Mouse (Mus musculus) spleen, postnatal 4 days (tissue): ENCODE results near the gene Glrb.

Experiments
- DNase-seq, 2 experiments: peaks; one replicate each; pipeline ENCODE4 v3.0.0; 2022; ENCODE audit warnings: low spot score in 2 of 2

Gene Glrb

DNA sequence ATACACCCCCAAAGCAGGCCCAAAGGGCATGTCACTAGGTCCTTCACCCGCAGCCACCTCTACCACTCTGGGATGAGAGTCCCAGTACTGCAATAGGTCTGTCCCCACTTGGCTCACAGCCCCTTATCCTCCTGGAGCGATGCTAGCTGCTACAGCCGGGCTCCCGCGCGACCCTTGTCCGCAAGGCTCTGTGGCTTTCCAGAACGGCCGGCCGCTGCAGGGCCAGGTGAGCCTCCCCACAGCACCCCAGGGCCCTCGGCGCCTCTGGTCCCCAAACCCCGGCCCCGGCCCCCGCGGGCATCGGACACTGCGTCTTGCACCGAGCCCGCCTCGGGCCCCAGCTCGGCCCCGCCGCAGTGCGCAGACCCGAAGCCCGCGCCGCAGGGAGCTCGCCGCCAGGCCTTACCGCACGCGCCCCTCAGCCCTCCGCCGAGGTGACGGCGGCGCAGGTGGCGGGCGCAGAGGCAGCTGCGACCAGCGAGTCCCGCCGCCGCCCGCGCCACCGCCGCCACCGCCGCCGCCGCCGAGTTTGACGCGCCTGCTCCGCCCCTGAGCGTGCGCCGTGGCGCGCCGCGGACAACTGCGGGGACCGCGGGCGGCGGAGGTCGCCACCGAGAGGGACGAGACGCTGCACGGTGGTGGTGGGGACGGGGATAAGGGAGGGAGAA, at the start of gene Glrb:
Gene Glrb, minus strand, starts transcription at position 550 of the 668 bp plus-strand sequence.
- DNase-seq = peak in 1 of 2 experiments; percentile 59

DNA sequence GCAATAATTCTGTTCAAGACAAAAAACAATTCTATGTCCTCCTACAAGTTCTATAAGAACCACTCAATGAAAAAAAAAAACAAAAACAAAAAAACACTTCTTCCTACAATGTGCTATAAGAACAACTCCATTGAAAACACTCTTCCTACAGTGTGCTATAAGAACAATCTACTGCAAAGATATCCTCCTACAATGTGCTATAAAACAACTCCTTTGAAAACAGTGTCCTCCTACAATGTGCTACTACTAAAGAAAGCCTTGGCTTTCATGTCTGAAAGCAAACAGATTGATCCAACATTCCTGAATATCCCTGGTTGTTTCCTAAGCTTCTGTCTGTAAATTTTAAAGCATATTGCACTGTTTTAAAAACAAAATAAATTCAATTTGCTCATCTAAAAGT, 46.5 kb upstream of the Glrb start:
- no peak for DNase-seq

DNA sequence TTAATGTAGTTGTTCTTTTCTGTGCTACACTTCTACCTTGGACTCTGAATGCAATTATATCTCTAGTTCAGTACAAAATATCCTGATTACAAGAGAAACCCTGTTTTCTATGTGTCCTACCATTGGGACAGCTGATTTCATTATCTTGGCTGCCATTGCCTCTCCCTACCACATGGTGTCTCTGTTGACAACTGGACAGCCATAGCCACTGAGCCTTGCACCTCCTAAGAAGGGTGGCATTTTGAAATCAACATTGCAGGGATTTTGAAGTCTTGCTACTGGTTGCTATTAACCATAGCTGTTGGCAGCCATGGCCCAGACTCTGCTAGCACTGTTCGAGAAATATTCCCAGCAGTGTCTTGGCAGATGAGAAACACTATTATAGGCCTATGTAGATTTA, 45.1 kb upstream of the Glrb start:
- DNase-seq = no peak

DNA sequence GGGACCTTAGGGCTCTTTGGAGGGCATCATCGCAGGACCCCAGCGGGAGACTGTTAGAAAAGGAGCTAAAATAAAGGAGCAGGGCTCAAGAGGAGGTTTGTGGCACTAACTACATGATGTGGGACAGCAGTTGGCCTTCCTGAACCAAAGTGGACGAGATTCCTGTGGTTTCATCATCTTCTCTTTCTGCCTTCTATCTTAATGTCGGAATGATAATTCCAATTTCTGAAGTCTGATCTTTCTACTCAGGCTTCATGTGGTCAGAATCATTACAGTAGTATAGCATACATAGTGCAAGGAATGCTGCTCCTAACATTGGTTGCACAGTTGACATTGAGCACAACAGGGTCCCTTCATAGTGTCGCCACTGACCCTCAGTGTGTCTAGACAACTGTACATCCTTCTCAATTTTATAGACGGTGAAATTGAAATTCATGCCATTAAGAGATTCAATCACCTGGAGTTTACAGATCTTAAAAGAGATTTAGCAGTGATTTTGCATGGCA, 372 bp upstream of the Glrb start:
- DNase-seq = no peak

DNA sequence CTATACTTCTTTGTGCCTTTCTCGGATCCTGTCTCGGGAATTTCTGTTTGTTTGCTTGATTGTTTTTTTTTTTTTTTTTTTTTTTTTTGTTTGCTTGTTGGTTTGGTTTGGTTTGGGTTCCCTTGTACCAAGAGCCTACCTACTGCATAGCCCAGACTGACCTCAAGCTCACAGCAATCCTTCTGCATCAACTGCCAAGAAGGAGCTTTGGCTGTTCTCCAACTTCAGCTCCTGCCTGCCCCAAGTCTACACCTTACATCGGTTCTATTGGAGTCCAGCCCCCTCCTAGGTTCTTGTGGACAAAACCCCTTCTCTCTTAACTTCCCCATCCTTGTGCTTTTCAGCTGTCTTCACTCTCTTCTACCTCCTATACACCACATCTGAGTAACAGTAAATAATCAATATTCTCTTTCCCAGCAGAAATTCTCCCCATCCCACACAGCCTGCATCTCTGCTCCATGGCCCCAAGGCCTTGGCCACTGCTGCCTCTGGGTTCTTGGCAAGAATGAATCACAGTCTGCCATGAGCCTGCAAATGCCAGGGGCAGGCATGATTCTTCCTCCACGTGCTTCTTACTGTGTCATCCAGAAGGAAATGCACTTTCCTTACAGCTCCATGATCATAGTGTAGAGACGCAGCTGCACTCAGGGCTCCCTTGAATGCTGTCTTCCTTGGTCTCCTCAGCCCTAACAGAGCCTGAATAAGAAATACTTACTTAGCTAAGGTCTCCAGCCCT, 18.5 kb downstream of the Glrb start:
- no peak for DNase-seq

DNA sequence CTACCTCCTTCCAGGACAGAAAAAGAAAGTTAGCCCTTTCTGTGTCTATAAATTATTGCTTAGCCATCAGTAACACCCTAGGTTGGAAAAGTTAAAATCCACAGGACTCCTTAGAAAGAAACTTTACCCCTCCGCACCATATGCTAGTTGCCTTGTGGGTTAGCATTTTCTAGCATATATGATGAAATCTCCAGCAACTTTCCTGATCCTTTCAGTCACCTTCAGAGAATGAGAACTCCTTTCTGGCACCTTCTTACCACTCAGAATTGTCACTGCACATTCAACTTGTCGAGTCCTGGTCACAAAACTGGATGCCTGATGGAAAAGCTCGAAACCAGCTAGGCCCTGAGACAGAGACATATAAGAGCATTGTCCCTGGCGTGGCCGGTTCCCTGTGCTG, 19.1 kb downstream of the Glrb start:
- no peak for DNase-seq

DNA sequence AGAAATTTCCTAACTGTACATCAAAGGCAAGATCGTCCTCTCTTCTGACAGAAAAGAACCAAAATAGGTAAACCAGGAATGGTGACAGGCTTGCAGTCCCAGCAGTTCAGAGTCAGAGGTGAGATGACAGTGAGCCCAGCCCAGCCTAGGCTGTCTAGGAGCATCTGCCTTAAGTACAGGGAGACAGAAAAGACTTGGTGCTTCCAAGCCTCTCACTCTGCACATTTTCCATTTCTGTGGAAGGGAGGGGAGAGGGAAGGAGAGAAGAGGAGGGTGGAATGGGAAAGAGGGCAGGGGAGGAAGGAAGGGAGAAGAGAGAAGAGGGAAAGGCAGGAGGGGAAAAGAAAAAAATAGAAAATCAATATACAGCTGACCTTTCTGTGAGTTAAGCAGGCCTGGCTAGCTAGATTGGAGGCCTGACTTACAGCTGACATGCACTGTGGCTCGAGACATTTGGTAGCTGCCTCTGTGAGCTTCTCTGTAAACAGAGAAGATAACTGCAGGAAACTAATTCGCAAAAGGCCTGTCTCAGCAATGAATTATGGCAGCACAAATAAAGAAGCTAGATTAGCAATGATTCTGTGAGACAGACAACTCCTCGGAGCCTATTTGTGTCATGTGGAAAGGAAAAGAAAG, 20.3 kb downstream of the Glrb start:
- no peak for DNase-seq

DNA sequence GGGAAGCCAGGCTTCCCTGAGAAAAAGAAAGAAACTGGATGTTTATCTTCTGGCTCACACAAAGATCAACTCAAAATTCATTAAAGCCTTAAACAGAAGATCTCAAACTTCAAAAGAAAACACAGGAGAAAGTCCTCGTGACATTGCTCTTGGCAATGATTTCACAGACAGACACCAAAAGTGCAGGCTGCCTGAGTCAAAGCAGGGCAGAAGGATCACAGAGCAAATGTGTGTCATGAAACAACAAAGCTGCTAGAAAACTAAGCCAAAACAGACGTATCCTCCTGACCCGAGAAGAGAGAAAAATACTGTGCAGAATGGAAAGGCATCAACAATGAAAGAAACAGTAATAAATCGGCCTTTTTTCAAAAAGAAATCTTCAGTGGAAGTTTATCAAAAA, 22.4 kb downstream of the Glrb start:
- DNase-seq = no peak

DNA sequence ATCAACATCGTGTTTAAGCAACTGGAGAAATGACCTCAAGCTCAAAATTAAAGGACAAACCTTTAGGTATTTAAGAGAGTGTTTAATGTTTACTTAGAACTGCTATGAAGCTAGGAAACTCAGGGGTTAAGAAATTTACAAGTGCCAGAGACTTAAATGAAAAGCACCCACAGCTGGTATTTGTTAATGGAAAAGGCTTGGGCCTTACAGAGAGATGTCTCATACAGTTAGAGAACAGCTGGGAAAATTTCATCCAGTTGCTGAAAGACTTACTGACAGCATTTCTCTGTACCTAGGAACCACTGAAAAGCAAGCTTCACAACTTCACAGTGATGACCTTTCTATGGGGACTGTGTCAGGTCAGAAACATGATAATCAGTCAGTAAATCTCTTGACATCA, 28.3 kb downstream of the Glrb start:
- DNase-seq = no peak

DNA sequence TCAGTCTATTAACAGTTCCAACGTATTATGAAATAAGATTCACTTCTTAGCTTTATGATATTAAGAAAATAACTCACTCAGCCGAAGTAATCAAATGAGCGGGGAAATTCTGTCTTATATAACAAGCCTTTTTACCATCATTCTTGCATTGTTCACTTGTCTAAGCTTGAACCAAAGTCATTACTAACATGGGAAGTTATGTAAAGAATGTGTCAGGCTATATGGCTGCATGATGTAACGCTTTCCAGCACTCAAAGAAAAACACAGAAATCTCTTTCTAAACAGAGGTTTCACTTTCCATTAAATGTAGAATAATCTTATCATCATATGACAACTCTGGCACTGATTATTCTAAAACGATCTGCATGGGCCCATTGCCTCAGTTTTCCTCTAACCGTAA, 29.9 kb downstream of the Glrb start:
- DNase-seq = no peak

DNA sequence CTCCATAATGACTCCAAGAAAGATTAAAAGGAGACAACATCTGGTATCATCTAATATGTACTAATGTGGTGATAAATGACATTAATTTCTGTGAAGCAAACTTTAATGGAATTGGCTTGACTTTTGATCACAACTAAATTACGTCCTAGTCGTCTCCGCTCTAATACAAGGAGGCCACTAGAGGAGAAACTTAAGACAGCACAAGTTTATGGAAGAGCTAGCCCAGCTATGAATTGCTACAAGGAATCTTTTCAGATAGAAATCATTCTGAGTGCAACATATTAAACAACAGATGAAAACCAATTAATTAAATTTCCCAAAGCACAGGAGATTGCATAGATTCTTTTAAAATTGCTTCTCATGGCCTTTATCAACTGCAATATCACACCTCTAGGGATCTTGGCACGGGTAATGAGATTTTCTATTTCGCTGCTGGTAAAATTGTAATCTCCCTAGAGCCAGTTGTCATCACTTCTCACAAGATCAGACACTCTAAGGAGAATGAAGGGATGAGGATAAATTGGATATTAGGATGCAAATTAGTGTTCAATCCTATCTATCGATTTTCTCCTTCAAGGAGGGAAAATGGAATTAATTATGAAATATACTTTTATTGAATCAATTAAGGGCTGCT, 32.7 kb downstream of the Glrb start:
- no peak for DNase-seq

DNA sequence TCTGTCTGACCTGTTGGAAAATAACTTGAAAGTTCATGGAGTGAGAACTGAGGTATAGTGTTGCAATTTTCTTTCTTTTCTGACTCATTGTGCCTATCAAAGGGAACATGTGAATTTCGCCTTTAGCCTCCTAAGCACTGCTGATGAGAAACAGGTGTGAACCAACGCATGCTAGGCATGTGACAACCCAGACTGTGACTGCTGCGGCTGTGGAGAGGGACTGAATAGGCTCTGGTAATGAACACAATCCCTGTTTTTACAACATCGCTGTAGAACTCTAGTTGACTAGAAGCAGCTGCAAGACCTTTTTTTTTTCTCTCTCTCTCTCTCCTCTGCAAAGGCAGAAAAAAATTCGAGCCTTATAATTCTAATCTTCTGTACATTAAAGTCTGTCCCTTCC, 34.9 kb downstream of the Glrb start:
- DNase-seq = no peak

DNA sequence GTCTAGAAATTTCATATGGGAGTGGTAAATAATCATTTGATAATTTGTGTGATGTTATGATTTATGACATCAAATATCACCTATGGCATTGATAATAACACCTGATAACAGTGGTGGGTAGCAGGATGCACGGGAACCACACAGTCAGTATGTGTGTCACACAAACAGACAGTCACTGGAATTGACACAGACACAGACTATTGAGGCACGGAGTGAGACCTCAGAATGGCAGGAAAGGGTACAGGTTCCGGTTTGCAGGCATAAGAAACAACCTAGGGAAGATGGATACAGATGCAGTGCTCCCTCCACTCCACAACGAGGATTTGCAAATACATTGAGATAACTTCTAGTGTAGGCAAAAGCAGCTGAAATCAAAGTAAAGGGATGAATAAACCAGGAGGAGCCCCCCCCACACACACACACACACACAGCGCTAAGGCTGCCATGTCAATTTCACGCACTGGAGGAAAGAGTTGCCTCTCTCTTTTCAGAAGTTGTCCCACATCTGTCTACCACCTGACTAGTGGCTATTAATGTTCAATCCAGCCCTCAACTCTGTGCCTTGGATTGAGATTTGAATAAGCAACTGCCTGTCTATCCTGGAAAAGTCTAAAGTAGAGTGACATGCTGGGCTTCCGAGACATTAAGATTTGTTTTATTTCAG, 38.6 kb downstream of the Glrb start:
- DNase-seq = no peak

DNA sequence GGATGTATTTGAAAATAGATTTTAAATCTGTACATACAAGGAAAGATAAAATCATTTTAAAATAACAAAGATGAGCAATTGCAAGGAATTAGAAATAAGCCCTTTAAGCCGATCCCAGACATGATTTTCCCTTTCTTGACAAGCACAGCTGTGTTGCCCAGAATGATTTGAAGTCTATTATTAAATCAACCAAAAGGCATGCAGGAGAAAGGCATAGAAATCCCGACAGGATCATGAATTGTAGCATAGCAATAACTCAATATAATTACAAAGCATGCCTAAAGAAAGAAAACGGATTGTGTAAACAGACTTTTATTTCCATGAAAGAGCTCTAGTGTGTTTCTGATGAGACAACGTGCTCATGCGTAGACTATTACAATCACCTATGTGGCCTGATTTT, 39.4 kb downstream of the Glrb start:
- DNase-seq = no peak

DNA sequence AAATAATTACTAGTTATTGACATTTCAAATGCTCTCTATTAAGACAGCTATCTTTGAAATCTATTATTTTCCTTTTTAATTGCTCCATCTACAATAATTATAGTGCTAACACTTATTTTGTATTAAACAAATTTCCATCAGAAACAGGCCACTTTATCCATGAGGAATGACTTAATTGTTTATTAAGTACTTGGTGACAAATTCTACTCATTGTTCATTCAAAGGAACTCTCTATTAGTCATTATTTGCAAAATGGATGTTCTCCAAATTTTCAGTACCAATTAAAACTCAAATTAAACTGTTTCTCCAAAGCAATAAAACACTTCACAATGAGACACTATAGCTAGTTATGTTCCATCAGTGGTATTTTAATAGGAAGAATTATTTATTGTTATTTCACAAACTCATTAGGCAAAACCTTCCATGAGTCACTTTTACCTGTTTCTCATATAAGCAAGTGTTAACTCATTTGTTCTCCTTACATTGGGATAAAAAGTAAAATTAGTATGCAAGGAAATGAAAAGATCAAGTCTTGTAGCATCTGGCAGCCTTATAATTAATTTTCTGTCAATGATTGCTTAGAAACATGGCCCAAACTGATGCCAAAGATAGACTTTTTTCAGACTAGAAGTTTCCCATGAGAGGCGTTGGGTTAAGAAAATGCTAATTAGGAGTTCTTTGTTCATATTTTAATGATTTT, 41.8 kb downstream of the Glrb start:
- DNase-seq = no peak

DNA sequence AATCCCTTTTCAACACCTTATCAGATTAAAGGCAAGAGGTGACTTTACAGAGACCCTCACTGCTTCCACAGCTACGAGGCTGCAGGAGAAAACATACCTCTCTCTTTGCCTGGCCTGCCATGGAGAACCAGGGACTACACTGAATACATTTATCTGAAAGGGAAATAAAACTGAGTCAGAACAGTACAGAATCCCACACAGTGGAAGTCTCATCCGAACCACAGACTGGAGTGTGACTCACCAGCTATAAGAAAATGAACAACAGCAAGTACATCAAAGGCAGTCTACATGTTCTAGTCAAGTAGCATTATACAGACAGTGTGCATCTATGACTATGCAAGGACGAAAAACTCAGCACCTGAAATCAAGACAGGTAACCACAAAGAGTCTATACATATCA, 46.1 kb downstream of the Glrb start:
- no peak for DNase-seq

DNA sequence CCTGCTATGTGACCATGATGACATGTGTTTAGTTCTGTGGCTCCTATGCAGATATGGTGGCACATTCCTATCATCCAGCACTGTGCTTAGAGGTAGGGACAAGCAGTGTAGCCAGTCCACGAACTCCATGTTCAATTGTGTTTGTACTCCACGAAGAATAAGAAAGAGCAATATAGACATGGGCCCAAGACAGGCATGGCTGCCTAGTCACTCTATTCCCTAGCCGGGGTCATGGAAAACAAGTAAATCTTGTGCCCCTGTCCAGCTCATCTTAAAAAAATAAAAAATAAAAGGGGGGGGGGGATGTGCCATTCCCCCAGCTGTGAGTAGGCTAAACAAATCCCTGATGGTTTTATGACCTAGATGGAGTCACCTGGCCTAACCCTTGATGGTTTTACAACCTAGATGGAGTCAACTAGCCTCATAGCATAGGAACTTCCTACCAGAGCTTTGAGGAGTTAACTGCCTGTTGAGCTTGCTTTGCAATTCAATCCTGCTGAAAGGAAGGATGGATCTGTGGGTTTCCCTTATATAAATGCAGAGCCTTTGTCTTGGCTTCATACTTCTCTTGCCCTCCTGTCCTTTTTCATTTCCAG, 60.5 kb downstream of the Glrb start:
- DNase-seq = no peak

DNA sequence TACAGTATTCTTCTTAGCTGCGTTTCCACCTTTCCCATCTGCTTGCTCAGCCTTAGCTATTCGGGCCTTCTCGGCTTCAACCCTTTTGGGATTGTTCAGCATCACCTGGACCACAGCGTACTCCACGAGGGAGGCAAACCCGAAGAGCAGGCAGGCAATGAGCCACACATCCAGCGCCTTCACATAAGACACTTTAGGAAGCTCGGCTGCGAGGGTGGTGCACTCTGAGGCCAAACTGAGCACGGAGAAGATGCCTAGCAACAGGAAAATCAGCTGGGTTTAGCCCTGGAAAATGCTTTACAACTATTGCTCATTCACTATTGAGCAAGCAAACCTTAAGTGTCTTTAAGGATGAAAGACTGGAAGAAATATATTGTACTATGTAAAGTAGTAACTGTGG, 62.5 kb downstream of the Glrb start:
- no peak for DNase-seq

DNA sequence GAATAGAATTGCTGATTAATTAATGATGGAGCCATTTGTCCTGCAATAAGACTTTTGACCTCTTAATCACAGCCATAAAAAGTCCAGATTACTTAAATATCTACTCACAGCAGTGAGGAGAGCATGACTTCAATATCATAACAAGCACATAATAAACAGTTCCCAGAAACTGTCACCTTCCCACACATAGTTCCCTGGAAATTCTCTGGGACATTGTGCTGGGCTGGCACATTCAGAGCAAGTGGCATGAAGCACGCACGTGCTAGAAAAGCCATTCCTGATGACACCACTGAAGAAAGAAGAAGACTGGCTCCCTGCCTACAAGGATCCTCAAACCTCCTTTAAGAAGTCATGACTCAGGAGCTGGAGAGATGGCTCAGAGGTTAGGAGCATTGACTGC, 67.8 kb downstream of the Glrb start:
- no peak for DNase-seq

DNA sequence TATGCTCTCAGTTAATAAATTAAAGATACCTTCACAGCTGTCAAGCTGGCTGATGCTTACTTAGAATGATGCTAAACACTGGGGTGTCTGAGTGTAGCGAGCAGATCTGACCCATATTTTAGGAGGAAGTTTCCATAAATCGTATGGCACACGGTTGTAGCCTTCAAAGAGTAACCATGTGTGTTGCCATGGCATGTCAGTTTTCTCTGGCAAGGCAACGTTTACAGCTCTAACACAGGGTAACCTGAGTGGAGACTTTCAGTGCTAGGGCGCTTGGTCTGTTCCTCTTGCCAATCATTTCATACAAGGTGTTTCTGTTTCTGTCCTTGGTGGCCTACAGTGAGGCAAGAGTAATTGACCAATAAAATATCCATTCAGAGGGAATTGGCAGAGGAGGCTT, 73.6 kb downstream of the Glrb start:
- no peak for DNase-seq

DNA sequence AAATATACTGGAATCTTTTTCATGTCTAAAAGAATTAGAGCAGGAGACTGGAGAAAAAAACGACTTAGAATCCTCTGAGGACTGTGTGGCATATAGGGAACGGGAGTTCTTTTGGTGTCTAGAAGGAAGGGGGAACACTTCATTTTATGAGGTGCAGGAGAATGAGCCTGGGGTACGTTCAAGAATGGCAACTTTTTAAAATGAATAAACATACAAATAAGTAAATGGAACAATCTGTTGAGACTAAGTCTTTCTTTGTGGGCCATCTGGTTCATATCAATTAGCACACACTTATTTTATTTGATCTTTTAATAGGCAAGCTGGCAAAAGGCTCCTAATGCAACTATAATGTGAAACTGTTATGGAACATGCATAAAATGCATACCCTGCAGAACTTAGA, 75.9 kb downstream of the Glrb start:
- no peak for DNase-seq
